Mouse (Mus musculus) hindbrain, embryonic 10.5 days (tissue): Measurements from ENCODE around the gene Stx11. TPM values are rescaled to one million over a fixed set of nuclear protein-coding genes. Genes with fewer than 3 reads are reported as not detected.
"Not testable (repeated sequence)": the region's sequence is repeated elsewhere in the genome, so short reads cannot be mapped to it uniquely, and the experiment has no call there.

ENCODE experiments used
- DNase-seq: peaks from one replicate; pipeline ENCODE4 v3.0.0-alpha.2; 2017; ENCODE audit warnings: low spot score
- H3K27ac ChIP-seq: fragments of 300-500 bp; sonication (generic); 2 replicates; pipeline ENCODE4 v1.5.1; 2016; ENCODE audit warnings: mild to moderate bottlenecking, moderate library complexity
- H3K27me3 ChIP-seq: fragments of 300-500 bp; sonication (generic); 2 replicates; pipeline ENCODE4 v1.6.1; 2016; ENCODE audit warnings: mild to moderate bottlenecking; ENCODE audit not compliant: poor library complexity, insufficient read depth, severe bottlenecking
- H3K36me3 ChIP-seq: fragments of 300-500 bp; sonication (generic); 2 replicates; pipeline ENCODE4 v1.6.1; 2016; ENCODE audit warnings: mild to moderate bottlenecking, moderate library complexity
- H3K4me1 ChIP-seq: fragments of 300-500 bp; sonication (generic); replicated peaks from 2 replicates; pipeline ENCODE4 v1.6.1; 2016; ENCODE audit warnings: mild to moderate bottlenecking
- H3K4me3 ChIP-seq: fragments of 300-500 bp; sonication (generic); 2 replicates; pipeline ENCODE4 v1.5.1; 2016; ENCODE audit warnings: mild to moderate bottlenecking, moderate library complexity
- H3K9me3 ChIP-seq: fragments of 300-500 bp; sonication (generic); 2 replicates; pipeline ENCODE4 v1.6.1; 2016; ENCODE audit warnings: mild to moderate bottlenecking, moderate library complexity
- WGBS: fragments of 180-500 bp; shearing (Covaris S2); methylation state at CpG from one replicate; pipeline ENCODE4 v1.1.7; 2016; 5-methylcytosine and 5-hydroxymethylcytosine counted together
- polyA plus RNA-seq: library from polyadenylated mRNA; unstranded; fragments of >200 nt; fragmentation: Nextera tagmentation; extraction: Ambion mirVana; gene quantifications from 2 replicates; pipeline ENCODE4 v1.2.1, GENCODE M21; 2016

Stx11 gene
- polyA plus RNA-seq, 1 experiment from 2014 or later, result 1.6 TPM

GRCm38 (mm10) chr10:12977787-12978212 lies 13.7 kb upstream of the Stx11 start:
- Histone ChIP-seq H3K27me3 (no peaks in the 10 kb centered on the region), H3K4me3 (no peak overlapping the region), H3K4me1 (no peaks in the 10 kb centered on the region; the same call in 1 of the 2 replicates), H3K27ac (no peak overlapping the region), H3K9me3 (no peaks in the 10 kb centered on the region), H3K36me3 (no peaks in the 10 kb centered on the region)
- WGBS, result 80% methylated on average over 9 of the region's 9 CpGs
- no peak for DNase-seq

GRCm38 (mm10) chr10:12976552-12976951 lies 12.5 kb upstream of the Stx11 start:
- WGBS, result 94% methylated on average over 7 of the region's 7 CpGs
- H3K36me3 ChIP-seq, result no peaks in the 10 kb centered on the region

GRCm38 (mm10) chr10:12975957-12976356 lies 11.9 kb upstream of the Stx11 start:
- no peak for DNase-seq
- Histone ChIP-seq H3K4me1 (no peaks in the 10 kb centered on the region; the same call in 1 of the 2 replicates), H3K4me3 (no peak overlapping the region), H3K27me3 (no peaks in the 10 kb centered on the region), H3K27ac (no peak overlapping the region), H3K36me3 (no peaks in the 10 kb centered on the region), H3K9me3 (no peaks in the 10 kb centered on the region)
- WGBS, result 86% methylated on average over 7 of the region's 7 CpGs

More at GRCm38 (mm10) chr10:12976552-12976951, 12.5 kb upstream of the Stx11 start:
- H3K4me1 ChIP-seq, result no peaks in the 10 kb centered on the region; the same call in 1 of the 2 replicates
- H3K9me3 ChIP-seq, result no peaks in the 10 kb centered on the region
- no peak for DNase-seq
- H3K27ac ChIP-seq, result no peak overlapping the region
- no peaks in the 10 kb centered on the region for H3K27me3 ChIP-seq
- no peak overlapping the region for H3K4me3 ChIP-seq

- no peak overlapping the region for H3K4me3 ChIP-seq
- H3K27ac ChIP-seq, result no peak overlapping the region
- H3K9me3 ChIP-seq, result no peaks in the 10 kb centered on the region
- H3K27me3 ChIP-seq, result no peaks in the 10 kb centered on the region
- H3K4me1 ChIP-seq, result no peaks in the 10 kb centered on the region; the same call in 1 of the 2 replicates
- DNase-seq, result no peak
- H3K36me3 ChIP-seq, result no peaks in the 10 kb centered on the region
- 90% methylated on average over 3 of the region's 3 CpGs for WGBS
Measured at GRCm38 (mm10) chr10:12975461-12975860, 11.4 kb upstream of the Stx11 start.

- Histone ChIP-seq H3K4me3 (no peak overlapping the region), H3K36me3 (no peaks in the 10 kb centered on the region), H3K9me3 (no peaks in the 10 kb centered on the region), H3K27ac (no peak overlapping the region), H3K27me3 (no peaks in the 10 kb centered on the region), H3K4me1 (no peaks in the 10 kb centered on the region; the same call in 1 of the 2 replicates)
- 93% methylated on average over 6 of the region's 6 CpGs for WGBS
- DNase-seq, result no peak
Measured at GRCm38 (mm10) chr10:12974572-12974971, 10.5 kb upstream of the Stx11 start.

GRCm38 (mm10) chr10:12965669-12966180 lies 1.6 kb upstream of the Stx11 start:
- WGBS, result 82% methylated on average over 5 of the region's 5 CpGs

GRCm38 (mm10) chr10:12963362-12964147 lies 543 bp downstream of the Stx11 start:
- peak overlapping the region; percentile 81 for H3K4me3 ChIP-seq
- H3K36me3 ChIP-seq, result no peaks in the 10 kb centered on the region
- no peak for DNase-seq
- no peaks in the 10 kb centered on the region for H3K9me3 ChIP-seq
- peaks cover 35% of the 10 kb centered on the region for H3K27me3 ChIP-seq
- H3K4me1 ChIP-seq, result peaks cover 10% of the 10 kb centered on the region
- H3K27ac ChIP-seq, result peak overlapping the region; percentile 88
- 6% methylated on average over 29 of the region's 29 CpGs for WGBS

More at GRCm38 (mm10) chr10:12965669-12966180, 1.6 kb upstream of the Stx11 start:
- Histone ChIP-seq H3K4me1 (peaks cover 10% of the 10 kb centered on the region), H3K27me3 (peaks cover 35% of the 10 kb centered on the region), H3K4me3 (no peak overlapping the region), H3K9me3 (no peaks in the 10 kb centered on the region), H3K27ac (no peak overlapping the region), H3K36me3 (no peaks in the 10 kb centered on the region)
- no peak for DNase-seq

- no peaks in the 10 kb centered on the region for H3K36me3 ChIP-seq
- no peak for DNase-seq
Measured at GRCm38 (mm10) chr10:12962238-12962637, 1.9 kb downstream of the Stx11 start.

GRCm38 (mm10) chr10:12961546-12961945 lies 2.6 kb downstream of the Stx11 start:
- no peaks in the 10 kb centered on the region for H3K36me3 ChIP-seq
- no peak for DNase-seq
- no peak overlapping the region for H3K27ac ChIP-seq
- peaks cover 10% of the 10 kb centered on the region for H3K4me1 ChIP-seq
- no peaks in the 10 kb centered on the region for H3K9me3 ChIP-seq
- H3K27me3 ChIP-seq, result peaks cover 35% of the 10 kb centered on the region
- 87% methylated on average over 8 of the region's 8 CpGs for WGBS
- H3K4me3 ChIP-seq, result no peak overlapping the region

More at GRCm38 (mm10) chr10:12962238-12962637, 1.9 kb downstream of the Stx11 start:
- Histone ChIP-seq H3K27ac (no peak overlapping the region), H3K4me3 (no peak overlapping the region), H3K9me3 (no peaks in the 10 kb centered on the region), H3K4me1 (peaks cover 10% of the 10 kb centered on the region), H3K27me3 (peaks cover 35% of the 10 kb centered on the region)

GRCm38 (mm10) chr10:12957271-12957670 lies 6.8 kb downstream of the Stx11 start:
- WGBS, result 75% methylated on average over 4 of the region's 4 CpGs
- Histone ChIP-seq H3K4me3 (no peak overlapping the region), H3K27me3 (peaks cover 13% of the 10 kb centered on the region), H3K36me3 (no peaks in the 10 kb centered on the region), H3K27ac (no peak overlapping the region), H3K9me3 (no peaks in the 10 kb centered on the region), H3K4me1 (no peaks in the 10 kb centered on the region)
- no peak for DNase-seq

- H3K27me3 ChIP-seq, result no peaks in the 10 kb centered on the region
- no peak overlapping the region for H3K27ac ChIP-seq
- H3K36me3 ChIP-seq, result no peaks in the 10 kb centered on the region
- no peaks in the 10 kb centered on the region for H3K9me3 ChIP-seq
- DNase-seq, result no peak
- H3K4me1 ChIP-seq, result no peaks in the 10 kb centered on the region
- 64% methylated on average over 1 of the region's 1 CpGs for WGBS
- H3K4me3 ChIP-seq, result no peak overlapping the region
Measured at GRCm38 (mm10) chr10:12955831-12956230, 8.3 kb downstream of the Stx11 start.

GRCm38 (mm10) chr10:12951358-12951757 lies 12.7 kb downstream of the Stx11 start:
- not testable (repeated sequence) for H3K4me3 ChIP-seq, H3K36me3 ChIP-seq, H3K4me1 ChIP-seq, H3K27ac ChIP-seq, H3K27me3 ChIP-seq, DNase-seq, H3K9me3 ChIP-seq
- WGBS, result 63% methylated on average over 4 of the region's 4 CpGs

GRCm38 (mm10) chr10:12949299-12949698 lies 14.8 kb downstream of the Stx11 start:
- 78% methylated on average over 7 of the region's 7 CpGs for WGBS
- H3K36me3 ChIP-seq, result no peaks in the 10 kb centered on the region
- H3K27ac ChIP-seq, result no peak overlapping the region
- H3K4me3 ChIP-seq, result no peak overlapping the region
- DNase-seq, result no peak
- H3K9me3 ChIP-seq, result no peaks in the 10 kb centered on the region
- peaks cover 5% of the 10 kb centered on the region; the same call in 1 of the 2 replicates for H3K27me3 ChIP-seq
- no peaks in the 10 kb centered on the region for H3K4me1 ChIP-seq
